Mouse (Mus musculus) CH12.LX (cell line): Measurements from ENCODE around the gene Rbfox1. TPM values are rescaled to one million over a fixed set of nuclear protein-coding genes. Genes with fewer than 3 reads are reported as not detected.

Source experiments
- DNase-seq: peaks from one replicate; pipeline ENCODE4 v3.0.0-alpha.2; 2013; ENCODE audit errors: extremely low read depth
- H3K27ac ChIP-seq: 2 replicates; pipeline ENCODE4 v1.5.1; 2012; ENCODE audit warnings: low read depth, mild to moderate bottlenecking, control low read depth, moderate library complexity; ENCODE audit not compliant: insufficient read depth
- H3K27me3 ChIP-seq: replicated peaks from 2 replicates; pipeline ENCODE3; 2012; ENCODE audit warnings: inconsistent platforms
- H3K36me3 ChIP-seq, 2 experiments: replicated peaks in 1 of 2; 2 replicates each; pipeline versions ENCODE3 to v1.6.1; 2012; ENCODE audit warnings: inconsistent platforms in 1 of 2, low read length in 1 of 2, mild to moderate bottlenecking in 1 of 2, mixed read lengths in 1 of 2, moderate library complexity in 1 of 2; ENCODE audit not compliant: control insufficient read depth in 1 of 2, insufficient read depth in 1 of 2
- H3K4me1 ChIP-seq, 2 experiments: 2 replicates each; pipeline ENCODE4 v1.6.1; 2012; ENCODE audit warnings: inconsistent platforms in 1 of 2, moderate library complexity in 1 of 2; ENCODE audit not compliant: insufficient read depth in 2 of 2, control insufficient read depth in 1 of 2
- H3K4me2 ChIP-seq: 2 replicates; pipeline ENCODE4 v1.6.1; 2012; ENCODE audit warnings: low read depth, mild to moderate bottlenecking, control low read depth; ENCODE audit not compliant: poor library complexity, insufficient read depth, severe bottlenecking
- H3K4me3 ChIP-seq, 3 experiments: fragments of 150-350 bp in 1 of 3; sonication (generic) in 1 of 3; replicated peaks in 1 of 3; 2 replicates each; pipeline versions ENCODE3 to v1.5.1; 2011 to 2012; ENCODE audit warnings: low read depth in 2 of 3, low read length in 2 of 3, mild to moderate bottlenecking in 2 of 3, moderate library complexity in 2 of 3, control low read depth in 1 of 3, improper control_type of control experiment in 1 of 3, inconsistent platforms in 1 of 3, mixed read lengths in 1 of 3; ENCODE audit not compliant: poor library complexity in 1 of 3
- H3K79me2 ChIP-seq: replicated peaks from 2 replicates; pipeline ENCODE4 v1.6.1; 2012; ENCODE audit warnings: mild to moderate bottlenecking, moderate library complexity; ENCODE audit not compliant: control insufficient read depth, poor library complexity, insufficient read depth, severe bottlenecking; ENCODE audit errors: extremely low read depth
- H3K9ac ChIP-seq: 2 replicates; pipeline ENCODE4 v1.6.1; 2012; ENCODE audit warnings: low read depth, mild to moderate bottlenecking, control low read depth, moderate library complexity; ENCODE audit not compliant: insufficient read depth
- H3K9me3 ChIP-seq: replicated peaks from 2 replicates; pipeline ENCODE3; 2012; ENCODE audit warnings: low read length, inconsistent platforms, mixed read lengths
- BHLHE40 ChIP-seq: IDR thresholded peaks from 2 replicates; pipeline ENCODE4 v1.6.1; 2011; ENCODE audit warnings: mild to moderate bottlenecking, low read depth, low read length, improper control_type of control experiment
- CHD1 ChIP-seq: IDR thresholded peaks from 2 replicates; pipeline ENCODE4 v1.6.1; 2012; ENCODE audit warnings: low read depth, low read length, improper control_type of control experiment, inconsistent platforms
- CHD2 ChIP-seq: IDR thresholded peaks from 2 replicates; pipeline ENCODE4 v1.6.1; 2011; ENCODE audit warnings: low read length, improper control_type of control experiment
- E2F4 ChIP-seq: IDR thresholded peaks from 2 replicates; pipeline ENCODE4 v1.6.1; 2011; ENCODE audit warnings: low read depth, low read length, improper control_type of control experiment; ENCODE audit not compliant: insufficient replicate concordance
- EP300 ChIP-seq: IDR thresholded peaks from 2 replicates; pipeline ENCODE4 v1.6.1; 2011; ENCODE audit warnings: low read length, improper control_type of control experiment
- HCFC1 ChIP-seq: IDR thresholded peaks from 2 replicates; pipeline ENCODE4 v1.6.1; 2012; ENCODE audit warnings: low read depth, mild to moderate bottlenecking, inconsistent platforms, low read length, improper control_type of control experiment
- IRF4 ChIP-seq: IDR thresholded peaks from 2 replicates; pipeline ENCODE4 v1.6.1; 2014; ENCODE audit warnings: low read depth, mild to moderate bottlenecking, inconsistent platforms, low read length, improper control_type of control experiment
- JUND ChIP-seq: conservative IDR thresholded peaks from 2 replicates; pipeline ENCODE4 v1.6.1; 2011; ENCODE audit warnings: low read depth, low read length, improper control_type of control experiment
- MAFK ChIP-seq: IDR thresholded peaks from 2 replicates; pipeline ENCODE4 v1.6.1; 2011; ENCODE audit warnings: low read length, improper control_type of control experiment; ENCODE audit not compliant: insufficient replicate concordance
- MAX ChIP-seq: IDR thresholded peaks from 2 replicates; pipeline ENCODE4 v1.6.1; 2011; ENCODE audit warnings: low read length, improper control_type of control experiment
- MAZ ChIP-seq: IDR thresholded peaks from 2 replicates; pipeline ENCODE4 v1.6.1; 2012; ENCODE audit warnings: low read depth, mild to moderate bottlenecking, inconsistent platforms, low read length, improper control_type of control experiment, moderate library complexity
- MEF2A ChIP-seq: IDR thresholded peaks from 2 replicates; pipeline ENCODE4 v1.6.1; 2014; ENCODE audit warnings: low read depth, mild to moderate bottlenecking, inconsistent platforms, low read length, improper control_type of control experiment, borderline replicate concordance
- MXI1 ChIP-seq: IDR thresholded peaks from 2 replicates; pipeline ENCODE4 v1.6.1; 2011; ENCODE audit warnings: mild to moderate bottlenecking, low read depth, low read length, improper control_type of control experiment
- POLR2A ChIP-seq: IDR thresholded peaks from 2 replicates; pipeline ENCODE4 v1.6.1; 2011; ENCODE audit warnings: low read depth, mild to moderate bottlenecking, improper control_type of control experiment, low read length
- SIN3A ChIP-seq: IDR thresholded peaks from 2 replicates; pipeline ENCODE4 v1.6.1; 2012; ENCODE audit warnings: low read length, improper control_type of control experiment, inconsistent platforms
- TBP ChIP-seq: conservative IDR thresholded peaks from 2 replicates; pipeline ENCODE4 v1.6.1; 2011; ENCODE audit warnings: low read depth, low read length, improper control_type of control experiment
- TCF12 ChIP-seq: IDR thresholded peaks from 2 replicates; pipeline ENCODE4 v1.6.1; 2014; ENCODE audit warnings: low read depth, mild to moderate bottlenecking, inconsistent platforms, low read length, improper control_type of control experiment
- UBTF ChIP-seq: IDR thresholded peaks from 2 replicates; pipeline ENCODE4 v1.6.1; 2012; ENCODE audit warnings: low read depth, mild to moderate bottlenecking, inconsistent platforms, low read length, improper control_type of control experiment, moderate library complexity
- USF2 ChIP-seq: conservative IDR thresholded peaks from 2 replicates; pipeline ENCODE4 v1.6.1; 2011; ENCODE audit warnings: low read depth, low read length, improper control_type of control experiment
- ZC3H11A ChIP-seq: IDR thresholded peaks from 2 replicates; pipeline ENCODE4 v1.6.1; 2012; ENCODE audit warnings: low read depth, mild to moderate bottlenecking, inconsistent platforms, low read length, improper control_type of control experiment
- ZKSCAN1 ChIP-seq: IDR thresholded peaks from 2 replicates; pipeline ENCODE4 v1.6.1; 2012; ENCODE audit warnings: low read depth, inconsistent platforms, low read length, improper control_type of control experiment, borderline replicate concordance
- ZNF384 ChIP-seq: IDR thresholded peaks from 2 replicates; pipeline ENCODE4 v1.6.1; 2012; ENCODE audit warnings: low read depth, low read length, improper control_type of control experiment, inconsistent platforms
- dilution Hi-C: fragments of 300-500 bp; cut with MboI; formaldehyde crosslinking; loops from 2 replicates; pipeline ENCODE4 v1.14.3; 2020; ENCODE audit warnings: low sequenced_read_pairs; ENCODE audit not compliant: extremely low pct_unique_long_range_greater_than_20kb, extremely low pct_ligation_motif_present
- in situ Hi-C: fragments of 300-500 bp; cut with MboI; formaldehyde crosslinking; loops from 3 replicates; pipeline ENCODE4 v1.14.3; 2019; ENCODE audit warnings: low sequenced_read_pairs, low pct_ligation_motif_present, low pct_unique_long_range_greater_than_20kb, mixed read lengths
- polyA plus RNA-seq: library from polyadenylated mRNA; unstranded; fragments of >175 nt; gene quantifications from 2 replicates; pipeline ENCODE4 v1.2.1, GENCODE M21; 2012; ENCODE audit warnings: low read depth; ENCODE audit not compliant: insufficient read length
- total RNA-seq, 2 experiments: library from RNA; depleted of rRNA; stranded (reverse); fragments of 300-350 nt in 1 of 2; fragments of >200 nt in 1 of 2; gene quantifications; 2 replicates each; pipeline ENCODE4 v1.2.3; 2012 to 2014

The Rbfox1 gene
- total and polyA plus RNA-seq, 3 experiments: not detected

GRCm38 (mm10) chr16:7341186-7341585, 1456.0 kb downstream of the Rbfox1 start:
- no peaks in the 10 kb centered on the region for H3K79me2 ChIP-seq
- H3K27me3 ChIP-seq: no peaks in the 10 kb centered on the region
- H3K4me1 ChIP-seq: no peaks in the 10 kb centered on the region
- H3K27ac ChIP-seq: no peak overlapping the region
- DNase-seq: no peak
- H3K4me2 ChIP-seq: no peak overlapping the region
- in situ Hi-C loops: no loop called here
- H3K9me3 ChIP-seq: peaks cover 90% of the 10 kb centered on the region
- no peak overlapping the region for H3K4me3 ChIP-seq
- dilution Hi-C loops: no loop called here
- no peaks in the 10 kb centered on the region for H3K36me3 ChIP-seq
- no peak overlapping the region for H3K9ac ChIP-seq
- TF ChIP-seq SIN3A (no peak), TBP (no peak), MAFK (no peak), CHD1 (no peak), CHD2 (no peak), MAZ (no peak), USF2 (no peak), BHLHE40 (no peak), HCFC1 (no peak), EP300 (no peak), ZC3H11A (no peak), E2F4 (no peak), MAX (no peak), UBTF (no peak), MXI1 (no peak), ZKSCAN1 (no peak), ZNF384 (no peak), MEF2A (no peak)

GRCm38 (mm10) chr16:7345298-7345697, 1460.1 kb downstream of the Rbfox1 start:
- dilution Hi-C loops: no loop called here
- Histone ChIP-seq H3K4me3 (no peak overlapping the region), H3K79me2 (no peaks in the 10 kb centered on the region), H3K27ac (no peak overlapping the region), H3K9ac (no peak overlapping the region), H3K36me3 (no peaks in the 10 kb centered on the region), H3K9me3 (peaks cover 81% of the 10 kb centered on the region), H3K27me3 (no peaks in the 10 kb centered on the region), H3K4me1 (no peaks in the 10 kb centered on the region), H3K4me2 (no peak overlapping the region)
- in situ Hi-C loops: no loop called here
- DNase-seq: no peak
- TF ChIP-seq JUND: no peak
- no peak for TF ChIP-seq BHLHE40
- no peak for TF ChIP-seq POLR2A
- no peak for TF ChIP-seq USF2
- no peak for TF ChIP-seq CHD1
- no peak for TF ChIP-seq IRF4
- TF ChIP-seq MAZ: no peak
- no peak for TF ChIP-seq EP300
- no peak for TF ChIP-seq TCF12
- no peak for TF ChIP-seq CHD2
